Mouse (Mus musculus) heart, adult 11 months (tissue): ENCODE measurements around the gene Alg2.

Source experiments
- DNase-seq: peaks from one replicate; pipeline ENCODE4 v3.0.0; 2022

Alg2 gene

DNA sequence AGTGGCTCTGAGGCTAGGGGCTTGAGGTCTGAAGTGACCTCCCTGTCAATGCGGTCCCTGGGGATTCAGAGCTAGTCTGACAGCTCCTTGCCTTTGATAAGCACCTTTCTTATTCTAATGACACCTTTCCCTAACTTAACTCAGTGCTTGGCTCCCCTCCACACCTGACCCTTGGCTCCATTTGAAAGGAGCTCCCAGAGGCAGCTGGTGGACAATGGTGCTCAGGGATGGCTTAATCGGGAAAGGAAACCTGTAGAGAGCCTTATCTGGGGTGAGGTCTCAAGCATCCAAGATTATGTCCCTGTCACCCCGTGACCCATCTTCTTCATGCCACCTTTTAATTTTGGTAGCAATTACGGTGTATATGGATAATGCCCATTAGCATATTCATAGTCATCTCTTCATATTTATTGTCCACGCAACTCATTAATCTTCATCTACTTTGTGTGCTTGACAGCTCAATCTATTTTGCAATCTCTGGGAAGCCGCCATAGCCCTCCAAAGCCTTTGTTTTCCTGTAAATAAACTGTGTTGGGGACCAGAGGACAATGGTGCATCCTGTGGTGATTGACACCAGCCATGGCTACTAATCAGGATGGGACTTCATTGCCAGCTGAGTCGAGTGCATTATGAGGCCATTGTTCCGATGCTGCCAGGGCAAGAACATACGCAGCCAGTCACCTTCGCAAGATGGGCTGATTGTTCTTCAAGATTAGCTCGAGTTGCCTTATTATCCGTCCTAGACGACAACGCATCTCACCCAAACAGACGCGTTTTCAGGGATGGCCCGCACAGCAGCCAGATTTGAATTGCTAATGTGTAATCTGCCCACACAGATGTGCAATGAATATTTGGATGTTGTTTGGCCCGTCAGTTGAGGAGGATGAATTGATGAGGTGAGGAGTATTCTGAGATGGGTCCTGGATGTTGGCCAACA, 24.3 kb downstream of the Alg2 start:
- peak; percentile 81 for DNase-seq

DNA sequence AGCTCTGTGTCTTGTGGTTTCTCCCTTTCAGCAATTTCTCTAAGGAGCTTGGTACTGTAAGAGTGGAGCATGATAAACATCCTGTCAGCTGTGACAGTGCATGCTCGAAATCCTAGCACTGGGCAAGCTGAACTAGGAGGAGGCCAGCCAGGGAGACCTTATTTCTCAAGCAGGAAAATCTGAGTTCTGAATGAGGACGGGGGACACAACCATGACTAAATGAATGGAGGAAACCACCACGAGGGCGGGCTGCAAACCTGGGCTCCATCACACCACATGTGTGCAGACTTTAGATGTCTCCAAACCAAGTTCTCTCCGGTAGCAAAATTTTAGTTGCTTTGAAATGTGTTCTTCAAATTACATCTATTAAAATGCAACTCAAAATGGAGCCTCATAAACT, 25.0 kb downstream of the Alg2 start:
- peak; percentile 76 for DNase-seq

- peak; percentile 64 for DNase-seq
Observed at GRCm38 (mm10) chr4:47448526-47448925, 25.6 kb downstream of the Alg2 start.

DNA sequence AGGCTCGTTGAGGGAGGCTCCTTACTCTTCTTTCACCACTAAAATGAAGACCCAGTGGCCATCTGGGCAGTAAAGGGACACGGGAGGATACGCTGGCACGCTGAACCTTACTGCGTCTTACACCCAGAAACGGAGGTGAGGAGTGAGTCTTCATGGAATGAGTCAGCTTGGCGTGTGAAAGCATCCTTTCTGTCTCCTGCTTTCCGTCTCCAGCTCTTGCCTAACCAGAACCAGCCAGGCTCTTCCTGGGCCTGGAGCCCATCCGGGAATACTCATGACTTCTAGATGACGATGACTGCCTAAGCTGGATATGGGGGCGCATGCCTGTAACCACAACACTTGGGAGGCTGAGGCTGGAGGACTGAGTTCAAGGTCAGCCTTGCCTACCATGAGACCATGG, 33.2 kb downstream of the Alg2 start:
- DNase-seq, result peak; percentile 64

- peak; percentile 61 for DNase-seq
Observed at GRCm38 (mm10) chr4:47438956-47439355, 35.2 kb downstream of the Alg2 start.

DNA sequence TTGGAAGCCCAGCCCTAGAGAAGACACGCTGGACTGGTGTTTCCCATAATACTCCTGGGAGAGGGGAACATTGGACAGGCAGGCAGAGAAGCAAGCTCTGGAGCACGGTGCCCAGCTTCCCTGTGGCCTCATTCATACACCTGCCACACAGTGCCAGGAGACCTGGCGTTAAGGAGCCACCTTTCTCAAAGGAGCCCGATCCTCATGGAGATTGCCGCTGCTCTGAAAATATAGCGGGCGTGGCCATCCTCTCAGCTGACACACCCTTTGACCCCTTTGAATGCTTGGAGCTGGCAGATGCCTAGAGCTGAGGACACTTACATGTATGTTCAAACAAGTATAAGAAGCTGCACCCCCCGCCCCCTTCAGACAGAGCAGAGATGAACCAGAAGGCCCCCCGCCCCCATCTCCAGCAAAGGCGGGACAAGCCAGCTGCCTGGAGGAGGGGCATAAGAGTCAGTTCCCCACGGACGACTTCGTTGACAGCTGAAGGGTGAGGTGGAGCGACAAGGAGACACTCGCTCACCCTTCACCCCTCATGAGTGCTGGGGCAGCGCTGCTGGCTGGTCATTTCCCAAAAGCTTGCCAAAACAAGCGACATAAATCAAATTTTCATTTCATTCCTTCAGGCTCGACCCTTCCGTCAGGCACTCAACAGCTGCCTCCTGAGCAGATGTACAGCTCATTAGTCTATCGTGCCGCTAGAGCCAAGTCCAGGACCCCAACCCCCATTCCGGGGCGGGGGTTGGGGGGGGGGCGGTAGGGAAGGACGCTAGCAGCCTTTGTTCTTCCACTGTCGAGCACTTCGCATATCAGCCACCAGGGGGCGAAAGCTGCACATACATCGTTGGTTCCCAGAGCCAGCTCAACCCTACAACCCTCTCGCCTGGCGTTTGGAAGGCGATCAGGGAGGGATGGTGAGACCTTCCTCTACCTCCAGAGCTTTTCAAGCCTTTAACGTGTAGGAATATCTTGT, 36.5 kb downstream of the Alg2 start:
- DNase-seq, result peak; percentile 97

DNA sequence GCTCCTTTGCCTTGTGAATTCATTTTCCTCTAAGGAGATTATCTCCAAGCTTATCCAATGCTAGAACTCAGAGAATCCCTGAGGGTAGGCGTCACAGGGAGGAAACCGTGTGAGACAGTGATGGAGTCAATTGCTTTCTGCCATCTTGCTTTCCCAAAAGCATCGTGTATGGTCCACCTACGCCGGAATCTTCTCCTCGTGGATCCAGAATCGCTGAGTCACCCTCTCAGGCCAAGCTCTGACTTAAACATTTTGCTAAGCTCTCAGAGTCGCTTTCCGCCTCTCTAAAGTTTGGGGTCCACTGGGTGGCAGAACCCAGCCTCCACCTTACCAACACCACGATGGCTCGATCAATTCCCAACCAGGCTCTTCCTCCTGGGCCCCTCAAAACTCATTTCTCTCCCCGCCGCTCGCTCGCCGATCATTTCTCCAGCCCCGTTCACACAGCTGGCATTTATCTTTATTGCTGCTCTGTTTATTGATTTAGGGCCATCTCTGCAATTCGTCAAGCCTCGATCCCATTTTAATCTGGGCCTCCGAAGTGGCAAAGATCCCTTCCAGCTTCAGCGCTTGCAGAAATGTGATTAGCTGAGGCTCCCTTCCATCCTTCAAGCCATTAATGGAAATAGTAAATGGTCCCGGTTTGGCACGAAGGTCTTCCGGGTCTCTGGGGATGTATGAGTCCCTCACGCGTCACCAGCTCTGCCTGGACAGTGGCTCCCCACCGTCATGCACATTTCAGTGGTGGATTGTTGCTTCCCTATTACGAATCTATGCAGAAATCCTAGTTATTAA, 38.4 kb downstream of the Alg2 start:
- peak; percentile 87 for DNase-seq

- peak; percentile 75 for DNase-seq
Observed at GRCm38 (mm10) chr4:47435131-47435530, 39.0 kb downstream of the Alg2 start.

DNA sequence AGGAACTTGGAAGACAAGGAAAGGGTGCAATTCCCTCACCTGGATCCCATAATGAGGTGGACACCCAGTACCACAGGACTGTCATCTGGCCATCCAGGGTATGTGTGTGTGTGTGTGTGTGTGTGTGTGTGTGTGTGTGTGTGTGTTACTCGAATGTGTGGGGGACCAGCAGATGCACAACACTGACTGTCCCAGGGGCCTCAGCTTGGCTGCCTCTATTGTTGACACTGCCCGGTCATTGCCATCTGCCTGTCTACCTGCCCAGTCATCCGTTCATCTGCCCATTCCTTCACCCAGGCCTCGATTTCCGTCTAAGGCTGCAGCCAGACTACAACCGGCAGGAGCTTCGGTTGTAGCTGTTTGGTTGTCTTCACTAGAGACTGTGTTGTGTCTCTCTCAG, 41.4 kb downstream of the Alg2 start:
- peak; percentile 40 for DNase-seq

DNA sequence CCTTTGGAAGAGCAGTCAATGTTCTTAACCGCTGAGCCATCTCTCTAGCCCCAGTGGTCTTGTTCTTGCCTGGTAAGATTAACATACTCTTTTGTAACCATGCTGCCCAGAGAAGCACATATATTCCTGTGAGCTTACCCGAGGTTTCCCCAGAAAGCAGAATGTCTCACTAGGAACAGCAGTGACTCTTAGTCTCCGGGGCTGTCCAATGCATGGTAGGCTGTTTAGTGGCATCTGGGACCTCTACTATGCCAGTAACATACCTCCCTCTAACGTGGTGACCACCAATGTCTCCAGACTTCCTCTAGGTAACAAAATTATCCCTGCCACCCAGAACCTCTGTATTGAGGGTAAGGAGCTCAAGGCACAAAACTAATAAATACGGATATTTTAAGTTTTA, 43.1 kb downstream of the Alg2 start:
- DNase-seq, result peak; percentile 63

GRCm38 (mm10) chr4:47430557-47430956, 43.6 kb downstream of the Alg2 start:
- peak; percentile 66 for DNase-seq

- DNase-seq, result peak; percentile 74
Observed at GRCm38 (mm10) chr4:47427606-47428005, 46.5 kb downstream of the Alg2 start.

- DNase-seq, result peak; percentile 87
Observed at GRCm38 (mm10) chr4:47425247-47425830, 48.8 kb downstream of the Alg2 start.

GRCm38 (mm10) chr4:47424376-47424775, 49.8 kb downstream of the Alg2 start:
- DNase-seq, result peak; percentile 21

DNA sequence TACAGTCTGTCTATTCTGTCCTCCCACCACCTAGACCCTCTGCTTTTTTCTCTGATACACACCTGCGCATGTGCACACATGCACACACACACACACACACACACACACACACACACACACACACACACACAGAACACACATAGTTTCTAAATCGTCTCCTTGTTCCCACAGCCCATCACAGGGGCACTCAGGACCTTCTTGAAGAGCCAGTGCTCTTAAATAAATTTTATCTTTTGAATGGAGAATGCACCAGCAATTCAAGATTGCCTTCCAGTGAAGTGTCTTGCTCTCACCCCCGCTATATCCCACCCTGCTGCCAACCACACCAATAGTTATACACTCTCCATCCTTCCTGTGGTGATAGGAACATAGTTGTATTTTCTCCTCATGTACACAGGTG, 51.2 kb downstream of the Alg2 start:
- DNase-seq, result peak; percentile 52

DNA sequence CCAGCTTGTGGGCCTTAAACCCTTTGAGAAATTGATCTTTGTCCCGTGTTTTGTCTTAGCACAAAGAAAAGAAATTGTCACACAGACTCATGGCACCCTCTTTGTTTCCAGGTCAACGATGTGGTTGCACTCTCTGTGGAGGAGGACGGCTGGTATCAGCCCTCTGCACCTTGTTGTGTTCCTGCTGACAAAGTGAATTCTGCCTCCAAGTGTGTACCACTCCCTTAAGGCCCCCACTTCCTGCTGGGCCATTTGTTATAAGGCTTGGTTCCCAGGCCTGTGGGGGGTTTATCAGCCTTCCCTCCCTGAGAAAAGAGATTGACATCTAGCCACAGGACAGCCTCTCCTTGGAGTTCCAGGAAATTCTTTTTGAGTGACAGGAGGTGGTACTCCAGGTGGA, 51.9 kb downstream of the Alg2 start:
- DNase-seq, result peak; percentile 42

DNA sequence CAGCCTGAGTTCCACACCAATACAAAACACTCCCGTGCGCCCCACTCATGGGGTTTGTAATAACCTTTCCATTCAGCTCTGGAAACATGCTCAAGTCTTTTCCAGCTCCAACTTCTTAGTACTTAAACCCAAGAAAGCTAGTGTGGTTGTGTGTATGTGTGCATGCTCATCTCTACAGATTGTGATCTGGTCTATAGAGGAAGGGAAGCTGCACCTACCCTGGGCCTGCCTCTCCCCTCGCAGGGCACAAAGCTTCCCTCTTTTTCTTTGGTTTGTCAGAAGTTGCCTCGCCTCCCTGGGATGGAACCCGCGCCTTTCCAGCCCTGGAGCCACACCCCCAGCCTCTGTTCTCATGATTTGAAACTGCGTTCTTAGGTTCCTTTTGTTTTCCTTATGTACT, 53.9 kb downstream of the Alg2 start:
- peak; percentile 80 for DNase-seq

DNA sequence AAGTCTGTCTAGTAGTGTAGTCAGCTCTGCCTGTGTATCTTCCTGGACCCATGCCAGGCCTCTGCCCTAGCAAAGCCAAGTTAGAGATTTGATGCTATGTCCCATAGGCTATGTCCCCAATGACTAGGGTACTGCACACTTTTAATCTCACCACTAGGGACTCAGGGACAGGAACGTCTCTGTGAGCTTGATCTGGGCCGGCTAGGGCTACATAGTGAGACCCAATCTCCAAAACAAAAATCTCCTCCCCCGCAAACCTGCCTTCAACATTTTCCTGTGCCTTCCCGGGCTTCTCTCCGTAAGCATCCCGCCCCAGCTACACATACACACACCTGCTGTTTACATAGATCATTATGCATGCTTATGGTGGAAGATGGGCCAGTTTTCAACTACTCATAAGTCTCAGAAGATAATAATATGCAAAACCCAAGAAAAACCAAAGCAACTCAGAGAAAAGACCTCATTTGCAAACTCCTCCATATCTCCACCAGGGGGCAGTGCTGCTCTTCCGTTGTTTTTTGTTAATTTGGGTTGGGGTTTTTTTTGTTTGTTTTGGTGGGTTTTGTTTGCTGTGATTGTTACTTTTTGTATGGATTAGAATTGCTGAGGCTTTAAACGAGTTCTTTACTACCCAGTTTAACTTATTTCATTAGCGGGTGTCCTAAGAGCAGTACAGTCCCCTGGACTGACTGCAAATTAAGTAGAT, 54.7 kb downstream of the Alg2 start:
- DNase-seq, result peak; percentile 86

DNA sequence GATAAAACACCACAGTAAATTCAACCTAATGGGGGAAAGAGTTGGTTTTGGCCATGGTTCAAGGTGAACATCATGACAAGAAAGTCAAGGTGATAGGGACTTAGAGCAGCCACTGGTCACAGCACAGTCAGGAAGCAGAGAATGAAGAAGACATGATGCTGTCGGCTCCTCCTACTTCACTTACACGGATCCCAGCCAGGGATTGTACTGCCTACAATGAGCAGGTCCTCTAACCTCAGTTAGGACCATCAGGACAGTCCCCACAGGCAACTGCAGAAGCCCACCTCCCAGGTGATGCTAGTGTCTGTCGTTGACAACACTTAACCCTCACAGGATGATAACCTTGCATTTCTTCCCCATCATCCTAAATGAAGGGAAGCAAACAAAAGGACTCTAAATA, 56.3 kb downstream of the Alg2 start:
- DNase-seq, result peak; percentile 70
